Comparison of ENCODE assay signal across 9 mouse cellular contexts in the genomic region with DNA sequence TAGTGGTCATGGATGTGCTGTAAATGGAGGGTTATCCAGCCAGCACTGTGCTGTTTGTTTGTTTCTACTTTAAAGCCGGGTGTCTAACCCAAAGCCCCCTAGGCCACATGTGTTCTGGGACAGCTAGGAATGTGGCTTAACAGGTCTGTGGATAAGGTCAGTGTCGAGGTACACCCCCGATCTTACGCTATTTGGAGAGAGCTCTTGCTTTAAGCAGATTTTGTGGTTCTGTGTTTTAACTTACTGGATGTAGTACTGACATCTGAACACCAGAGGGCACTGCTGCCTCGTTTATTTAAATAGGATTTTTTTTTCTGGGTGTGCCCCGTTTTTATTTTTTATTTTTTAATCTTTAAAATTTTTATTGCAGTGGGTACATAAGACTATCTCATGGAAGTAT. TPM values are rescaled to one million over a fixed set of nuclear protein-coding genes. Genes with fewer than 3 reads are reported as not detected.
DNase-seq lines count a peak whose midpoint lies in the region; ATAC-seq and TF ChIP-seq lines count a peak whose summit lies in the region.
"Had no signal": no experiment of that assay in that cellular context is flagged by ENCODE, and none has a peak within 500 bp of the region (broad histone marks: within the 10 kb centered on the region; RNA-seq: fewer than 3 reads in every experiment).

No protein-coding gene starts in this region.

- 0 out of 2 replicates have a peak, but pooled peaks cover 2% of the 10 kb centered on the region for H3K4me1 ChIP-seq in neural tube, embryonic 15.5 days
- H3K4me1 ChIP-seq in lung, postnatal 0 days (ENCODE audit: insufficient read depth, low read depth, low read length) = no peaks in the 10 kb centered on the region
- H3K4me1 ChIP-seq: neural tube, embryonic 13.5 days had no signal

- no peaks in the 10 kb centered on the region for H3K36me3 ChIP-seq in neural tube, embryonic 15.5 days
- no peaks in the 10 kb centered on the region for H3K36me3 ChIP-seq in lung, postnatal 0 days (ENCODE audit: insufficient read depth, low read length)
- H3K36me3 ChIP-seq: neural tube, embryonic 13.5 days had no signal

- no peak for TF ChIP-seq EP300 in lung, postnatal 0 days (IDR thresholded peaks at IDR 0.05)

- peak; percentile 41 for DNase-seq in gastrocnemius, postnatal 10 days
- no peak for DNase-seq in gastrocnemius, postnatal 4 days (ENCODE audit: low spot score in 2 of 2)
- no peak for DNase-seq in neural tube, embryonic 10.5 days (ENCODE audit: extremely low spot score, low spot score)
- peak; percentile 75 for DNase-seq in adipocyte (ENCODE audit: low spot score)
- peak; percentile 81 for DNase-seq in lung, postnatal 0 days (ENCODE audit: low spot score)
- no peak for DNase-seq in yolk sac, embryonic 10.5 days (ENCODE audit: low spot score)

- H3K4me2 ChIP-seq in neural tube, embryonic 15.5 days = peak overlapping the region; percentile 37; the same call in 1 of the 2 replicates
- H3K4me2 ChIP-seq in lung, postnatal 0 days (replicated peaks; ENCODE audit: low read depth, low read length) = no peak overlapping the region
- H3K4me2 ChIP-seq: neural tube, embryonic 13.5 days had no signal

- no peak overlapping the region for H3K27ac ChIP-seq in neural tube, embryonic 15.5 days (replicated peaks)
- H3K27ac ChIP-seq in lung, postnatal 0 days (ENCODE audit: low read length) = no peak overlapping the region
- H3K27ac ChIP-seq: neural tube, embryonic 13.5 days had no signal

- peak; percentile 74 for TF ChIP-seq CTCF in lung, postnatal 0 days (IDR thresholded peaks at IDR 0.05)

- no peak overlapping the region for H3K9ac ChIP-seq in neural tube, embryonic 15.5 days (replicated peaks)
- H3K9ac ChIP-seq in lung, postnatal 0 days (replicated peaks; ENCODE audit: low read depth) = no peak overlapping the region
- H3K9ac ChIP-seq: neural tube, embryonic 13.5 days had no signal

- 24% methylated on average over 6 of the region's 6 CpGs for WGBS in neural tube, embryonic 15.5 days
- WGBS in lung, postnatal 0 days = 8% methylated on average over 6 of the region's 6 CpGs

- no peak overlapping the region for H3K4me3 ChIP-seq in neural tube, embryonic 15.5 days (replicated peaks)
- H3K4me3 ChIP-seq in lung, postnatal 0 days (ENCODE audit: low read depth, low read length) = no peak overlapping the region
- H3K4me3 ChIP-seq: neural tube, embryonic 13.5 days had no signal

- H3K27me3 ChIP-seq in neural tube, embryonic 15.5 days (replicated peaks) = no peaks in the 10 kb centered on the region
- no peaks in the 10 kb centered on the region for H3K27me3 ChIP-seq in lung, postnatal 0 days (replicated peaks; ENCODE audit: insufficient read depth, low read length)

- ATAC-seq in neural tube, embryonic 15.5 days (ENCODE audit: low FRiP score) = no peak
- ATAC-seq in lung, postnatal 0 days = no peak
- ATAC-seq in erythroid progenitor cell, adult 5-6 weeks (replicated peaks; ENCODE audit: low FRiP score, poor library complexity, severe bottlenecking) = no peak

- no peaks in the 10 kb centered on the region for H3K9me3 ChIP-seq in neural tube, embryonic 15.5 days (replicated peaks)
- no peaks in the 10 kb centered on the region for H3K9me3 ChIP-seq in lung, postnatal 0 days (ENCODE audit: low read length)
- H3K9me3 ChIP-seq: neural tube, embryonic 13.5 days had no signal

RNA-seq across cellular contexts. Expression of a gene that starts 21.2 kb away (rescaled TPM):
- total RNA-seq in gastrocnemius, postnatal 10 days (2021) = 10 to 100 TPM; 21.5 to 27.6 TPM
- 10 to 100 TPM; 33.2 to 41.1 TPM for total RNA-seq in gastrocnemius, postnatal 4 days (2021)
- 2.4 and 4.8 TPM in 2 replicates for polyA plus RNA-seq in neural tube, embryonic 15.5 days (2015; fragmentation: Nextera tagmentation; extraction: Ambion mirVana)
- 9.5 and 9.6 TPM in 2 replicates for polyA plus RNA-seq in lung, postnatal 0 days (2015; fragmentation: Nextera tagmentation; extraction: Ambion mirVana)
- 12.6 and 13.3 TPM in 2 replicates for total RNA-seq in erythroid progenitor cell, adult 5-6 weeks (2015; ENCODE audit: low replicate concordance)
- total RNA-seq in erythroid progenitor cell, adult 5-6 weeks (2017; ENCODE audit: low replicate concordance) = 3.6 and 3.7 TPM in 2 replicates

RNA-seq across cellular contexts. Expression of a gene that starts 29.4 kb away (rescaled TPM):
- 10 to 100 TPM; 31.7 to 37.0 TPM for total RNA-seq in gastrocnemius, postnatal 10 days (2021)
- total RNA-seq in gastrocnemius, postnatal 4 days (2021) = 10 to 100 TPM; 48.3 to 50.8 TPM
- polyA plus RNA-seq in neural tube, embryonic 15.5 days (2015; fragmentation: Nextera tagmentation; extraction: Ambion mirVana) = 0.73 and 0.78 TPM in 2 replicates
- 0.07 and 0.12 TPM in 2 replicates for polyA plus RNA-seq in lung, postnatal 0 days (2015; fragmentation: Nextera tagmentation; extraction: Ambion mirVana)
- total RNA-seq in erythroid progenitor cell, adult 5-6 weeks (2015; ENCODE audit: low replicate concordance) = 0.84 and 1.4 TPM in 2 replicates
- total RNA-seq in erythroid progenitor cell, adult 5-6 weeks (2017; ENCODE audit: low replicate concordance) = not detected in 2 replicates

Comparison
In these comparisons a context has a peak if more than half of its experiments do, and no peak if none do; other contexts are left out.
1. DNase-seq: peak in gastrocnemius, postnatal 10 days (single experiment), adipocyte (single experiment) and lung, postnatal 0 days (single experiment); none in gastrocnemius, postnatal 4 days (0 of 2), neural tube, embryonic 10.5 days (single experiment) and yolk sac, embryonic 10.5 days (single experiment).
2. RNA of a gene that starts 29.4 kb away (total RNA-seq): 48.3 to 50.8 TPM in gastrocnemius, postnatal 4 days and 31.7 to 37.0 TPM in gastrocnemius, postnatal 10 days; 0.84 to 1.4 TPM in erythroid progenitor cell, adult 5-6 weeks; every median in the first group is over 10 times any median in the second.